Mouse (Mus musculus) macrophage (primary cell): ENCODE data around the gene Tcf20. TPM values are rescaled to one million over a fixed set of nuclear protein-coding genes. Genes with fewer than 3 reads are reported as not detected.
"Not testable (repeated sequence)": the region's sequence is repeated elsewhere in the genome, so short reads cannot be mapped to it uniquely, and the experiment has no call there.

Source experiments
- H3K27ac ChIP-seq: fragments of 350-480 bp; formaldehyde crosslinking; 2 replicates; pipeline ENCODE4 v1.9.0; 2021
- H3K36me3 ChIP-seq: fragments of 350-480 bp; formaldehyde crosslinking; 2 replicates; pipeline ENCODE4 v1.9.0; 2021; ENCODE audit errors: inconsistent target
- H3K4me3 ChIP-seq: fragments of 350-480 bp; formaldehyde crosslinking; 2 replicates; pipeline ENCODE4 v1.9.0; 2021; ENCODE audit errors: inconsistent target
- H3K79me2 ChIP-seq: fragments of 350-480 bp; formaldehyde crosslinking; 2 replicates; pipeline ENCODE4 v1.9.0; 2021; ENCODE audit errors: inconsistent target
- WGBS: methylation state at CpG from one replicate; pipeline ENCODE4 v1.1.7; 2026; ENCODE audit warnings: inconsistent platforms; ENCODE audit not compliant: missing documents; 5-methylcytosine and 5-hydroxymethylcytosine counted together
- polyA plus RNA-seq: library from polyadenylated mRNA; stranded (reverse); fragments of 250-400 nt; gene quantifications from 3 replicates; pipeline ENCODE4 v1.2.4, GENCODE M21; 2018; ENCODE audit warnings: inconsistent platforms

The Tcf20 gene
- polyA plus RNA-seq, 1 experiment from 2014 or later, result 18.5 TPM

GRCm38 (mm10) chr15:82898740-82899675 is 88.7 kb downstream of the Tcf20 start:
- Histone ChIP-seq H3K4me3 (peak overlapping the region; percentile 39), H3K27ac (no peak overlapping the region), H3K36me3 (no peaks in the 10 kb centered on the region), H3K79me2 (peaks cover 48% of the 10 kb centered on the region)
- under 1% methylated on average over 74 of the region's 98 CpGs for WGBS

- Histone ChIP-seq H3K27ac (no peak overlapping the region), H3K79me2 (peaks cover 56% of the 10 kb centered on the region), H3K4me3 (peak overlapping the region; percentile 39), H3K36me3 (no peaks in the 10 kb centered on the region)
- 32% methylated on average over 11 of the region's 11 CpGs for WGBS
Measured at GRCm38 (mm10) chr15:82898141-82898739, 89.4 kb downstream of the Tcf20 start.

- H3K27ac ChIP-seq, result no peak overlapping the region
- 53% methylated on average over 1 of the region's 1 CpGs for WGBS
- H3K79me2 ChIP-seq, result peaks cover 75% of the 10 kb centered on the region
- no peak overlapping the region for H3K4me3 ChIP-seq
- no peaks in the 10 kb centered on the region for H3K36me3 ChIP-seq
Measured at GRCm38 (mm10) chr15:82896336-82896735, 91.3 kb downstream of the Tcf20 start.

GRCm38 (mm10) chr15:82890470-82890869 is 97.2 kb downstream of the Tcf20 start:
- Histone ChIP-seq H3K27ac (no peak overlapping the region), H3K79me2 (peaks cover 92% of the 10 kb centered on the region), H3K36me3 (no peaks in the 10 kb centered on the region), H3K4me3 (no peak overlapping the region)

GRCm38 (mm10) chr15:82889426-82889825 is 98.2 kb downstream of the Tcf20 start:
- no peaks in the 10 kb centered on the region for H3K36me3 ChIP-seq
- 77% methylated on average over 1 of the region's 1 CpGs for WGBS
- H3K79me2 ChIP-seq, result peaks cover 92% of the 10 kb centered on the region

GRCm38 (mm10) chr15:82888466-82888865 is 99.2 kb downstream of the Tcf20 start:
- Histone ChIP-seq H3K27ac (peak overlapping the region; percentile 61), H3K4me3 (peak overlapping the region; percentile 3; the same call in 1 of the 2 replicates), H3K36me3 (no peaks in the 10 kb centered on the region), H3K79me2 (peaks cover 92% of the 10 kb centered on the region)
- WGBS, result 4% methylated on average over 2 of the region's 2 CpGs

More at GRCm38 (mm10) chr15:82889426-82889825, 98.2 kb downstream of the Tcf20 start:
- Histone ChIP-seq H3K4me3 (no peak overlapping the region), H3K27ac (peak overlapping the region; percentile 61; the same call in 1 of the 2 replicates)

- H3K4me3 ChIP-seq, result no peak overlapping the region
- no peaks in the 10 kb centered on the region for H3K36me3 ChIP-seq
- H3K27ac ChIP-seq, result no peak overlapping the region
- peaks cover 92% of the 10 kb centered on the region for H3K79me2 ChIP-seq
Measured at GRCm38 (mm10) chr15:82877309-82877708, 110.4 kb downstream of the Tcf20 start.

GRCm38 (mm10) chr15:82876863-82877262 is 110.8 kb downstream of the Tcf20 start:
- 59% methylated on average over 2 of the region's 2 CpGs for WGBS
- peaks cover 92% of the 10 kb centered on the region for H3K79me2 ChIP-seq
- no peaks in the 10 kb centered on the region for H3K36me3 ChIP-seq
- no peak overlapping the region for H3K27ac ChIP-seq
- no peak overlapping the region for H3K4me3 ChIP-seq

- H3K4me3 ChIP-seq, result no peak overlapping the region
- H3K36me3 ChIP-seq, result no peaks in the 10 kb centered on the region
- no peak overlapping the region for H3K27ac ChIP-seq
- WGBS, result 100% methylated on average over 1 of the region's 1 CpGs
- peaks cover 99% of the 10 kb centered on the region for H3K79me2 ChIP-seq
Measured at GRCm38 (mm10) chr15:82872037-82872436, 115.6 kb downstream of the Tcf20 start.

GRCm38 (mm10) chr15:82866286-82866685 is 121.4 kb downstream of the Tcf20 start:
- not testable (repeated sequence) for H3K4me3 ChIP-seq, H3K27ac ChIP-seq, H3K36me3 ChIP-seq
- peaks cover 99% of the 10 kb centered on the region for H3K79me2 ChIP-seq
- 93% methylated on average over 3 of the region's 3 CpGs for WGBS

GRCm38 (mm10) chr15:82863674-82864073 is 124.0 kb downstream of the Tcf20 start:
- H3K79me2 ChIP-seq, result peaks cover 99% of the 10 kb centered on the region
- H3K27ac ChIP-seq, result no peak overlapping the region
- H3K4me3 ChIP-seq, result no peak overlapping the region
- 100% methylated on average over 1 of the region's 1 CpGs for WGBS
- H3K36me3 ChIP-seq, result no peaks in the 10 kb centered on the region

- 89% methylated on average over 11 of the region's 11 CpGs for WGBS
- Histone ChIP-seq H3K4me3 (no peak overlapping the region), H3K36me3 (peaks cover 39% of the 10 kb centered on the region), H3K79me2 (peaks cover 37% of the 10 kb centered on the region), H3K27ac (no peak overlapping the region)
Measured at GRCm38 (mm10) chr15:82856652-82857378, 130.9 kb downstream of the Tcf20 start.

- H3K79me2 ChIP-seq, result peaks cover 30% of the 10 kb centered on the region; the same call in 1 of the 2 replicates
- H3K36me3 ChIP-seq, result peaks cover 39% of the 10 kb centered on the region
- H3K27ac ChIP-seq, result no peak overlapping the region
- 100% methylated on average over 2 of the region's 2 CpGs for WGBS
- no peak overlapping the region for H3K4me3 ChIP-seq
Measured at GRCm38 (mm10) chr15:82856065-82856464, 131.6 kb downstream of the Tcf20 start.

- H3K27ac ChIP-seq, result no peak overlapping the region
- WGBS, result 86% methylated on average over 3 of the region's 3 CpGs
- H3K4me3 ChIP-seq, result no peak overlapping the region
- H3K36me3 ChIP-seq, result no peaks in the 10 kb centered on the region
- H3K79me2 ChIP-seq, result peaks cover 8% of the 10 kb centered on the region; the same call in 1 of the 2 replicates
Measured at GRCm38 (mm10) chr15:82839146-82839545, 148.5 kb downstream of the Tcf20 start.
